Mouse (Mus musculus) bone marrow, adult 2 months (tissue): Measurements from ENCODE around the gene Krt35.

Experiments used
- CTCF ChIP-seq: fragments of 200-500 bp; IDR thresholded peaks from 2 replicates; pipeline ENCODE4 v1.5.1; 2011; ENCODE audit warnings: low read length, control low read depth; ENCODE audit not compliant: control insufficient read depth, insufficient read depth
- POLR2A ChIP-seq: fragments of 200-500 bp; IDR thresholded peaks from 2 replicates; pipeline ENCODE4 v1.6.1; 2011; ENCODE audit warnings: low read depth, mild to moderate bottlenecking, control low read depth, low read length, borderline replicate concordance; ENCODE audit not compliant: control insufficient read depth

GRCm38 (mm10) chr11:100050451-100050850 is 45.6 kb downstream of the Krt35 start, which contains the start of gene Krt31:
- no peak for TF ChIP-seq CTCF
- no peak for TF ChIP-seq POLR2A
